8 mouse cellular contexts compared by ENCODE assay signal in genomic region chr11:97576136-97576906, GRCm38 (mm10). TPM values are rescaled to one million over a fixed set of nuclear protein-coding genes. Genes with fewer than 3 reads are reported as not detected.
DNase-seq lines count a peak whose midpoint lies in the region; ATAC-seq and TF ChIP-seq lines count a peak whose summit lies in the region.

Gene Srcin1 (minus strand): TSS chr11:97576186.

- H3K9me3 ChIP-seq in limb, embryonic 13.5 days = no peaks in the 10 kb centered on the region

- TF ChIP-seq POLR2A in heart, adult 2 months (IDR thresholded peaks at IDR 0.05; ENCODE audit: insufficient read depth, low read depth, low read length) = no peak
- TF ChIP-seq POLR2A in myocyte (IDR thresholded peaks at IDR 0.05; ENCODE audit: insufficient read length, low read depth) = no peak

- H3K27me3 ChIP-seq in heart, adult 2 months (ENCODE audit: control insufficient read depth, insufficient read depth, low read length) = peaks cover 11% of the 10 kb centered on the region
- H3K27me3 ChIP-seq in limb, embryonic 13.5 days = peaks cover 85% of the 10 kb centered on the region
- peaks cover 87% of the 10 kb centered on the region for H3K27me3 ChIP-seq in myocyte (ENCODE audit: control insufficient read depth, insufficient read depth, insufficient read length)

- ATAC-seq in limb, embryonic 13.5 days (ENCODE audit: low FRiP score, low read depth) = no peak
- no peak for ATAC-seq in activated CD4-positive, CD25-positive, alpha-beta regulatory T cell, adult 4 months

- H3K27ac ChIP-seq in heart, adult 2 months = no peak within 1 kb of the TSS
- H3K27ac ChIP-seq in limb, embryonic 13.5 days = no peak within 1 kb of the TSS

- H3ac ChIP-seq in myocyte (ENCODE audit: control insufficient read depth, insufficient read length) = peak within 1 kb of the TSS; percentile 10

- H3K4me2 ChIP-seq in limb, embryonic 13.5 days (replicated peaks) = peak within 1 kb of the TSS; percentile 97
- H3K4me2 ChIP-seq in myocyte (ENCODE audit: low read depth) = peak within 1 kb of the TSS; percentile 44

- H3K9ac ChIP-seq in heart, adult 2 months (ENCODE audit: low read depth, low read length) = peak within 1 kb of the TSS; percentile 52; the same call in 1 of the 2 replicates
- H3K9ac ChIP-seq in limb, embryonic 13.5 days = peak within 1 kb of the TSS; percentile 69

- H3K4me1 ChIP-seq in heart, adult 2 months (ENCODE audit: control insufficient read depth, insufficient read depth, low read length) = no peaks in the 10 kb centered on the region; the same call in 1 of the 2 replicates
- H3K4me1 ChIP-seq in limb, embryonic 13.5 days = peaks cover 53% of the 10 kb centered on the region

- H3K4me3 ChIP-seq in heart, adult 2 months = peak within 1 kb of the TSS; percentile 51
- H3K4me3 ChIP-seq in limb, embryonic 13.5 days = peak within 1 kb of the TSS; percentile 69
- no peak within 1 kb of the TSS for H3K4me3 ChIP-seq in myocyte

- TF ChIP-seq CTCF in heart, adult 2 months (IDR thresholded peaks at IDR 0.05) = no peak

- H3K36me3 ChIP-seq in heart, adult 2 months (ENCODE audit: control insufficient read depth, insufficient read depth, low read length) = no peaks in the 10 kb centered on the region
- H3K36me3 ChIP-seq in limb, embryonic 13.5 days = no peaks in the 10 kb centered on the region
- H3K36me3 ChIP-seq in myocyte (ENCODE audit: control insufficient read depth, insufficient read depth) = no peaks in the 10 kb centered on the region

- intact Hi-C loops in heart, postnatal 25 days (cut with DNase I) = loop anchor here (5.0 kb wide), 2 partner anchors 44 to 46 kb away; no protein-coding TSS in a partner anchor
- intact Hi-C loops in heart, adult 2 months (cut with DNase I) = loop anchor here (5.0 kb wide), 1 partner anchor 46 kb away; no protein-coding TSS in a partner anchor

- TF ChIP-seq EP300 in heart, adult 2 months (IDR thresholded peaks at IDR 0.05; ENCODE audit: insufficient read depth, low read depth, low read length) = no peak

- peak; percentile 89 for DNase-seq in heart, adult 11 months
- DNase-seq in heart, postnatal 25 days (ENCODE audit: low spot score) = no peak
- DNase-seq in cerebellum, postnatal 25 days = peak; percentile 77 to 87
- peak; percentile 54 to 58 for DNase-seq in heart, adult 2 months
- peak; percentile 94 to 97 for DNase-seq in kidney, adult 8-10 months

- H3K79me2 ChIP-seq in heart, adult 2 months (replicated peaks; ENCODE audit: control insufficient read depth, insufficient read depth, low read length) = no peaks in the 10 kb centered on the region
- H3K79me2 ChIP-seq in myocyte (ENCODE audit: control insufficient read depth, insufficient read depth) = no peaks in the 10 kb centered on the region

- 27% methylated on average over 9 of the region's 9 CpGs for WGBS in heart, adult 2 months
- WGBS in limb, embryonic 13.5 days = 24% methylated on average over 9 of the region's 9 CpGs

TF ChIP-seq in myocyte, 11 proteins besides CTCF, POLR2A, EP300 and RAD21:
- TF ChIP-seq SRF (IDR thresholded peaks at IDR 0.05; ENCODE audit: control insufficient read depth, insufficient read length, low read depth) = no peak
- TF ChIP-seq MAX (IDR thresholded peaks at IDR 0.05; ENCODE audit: low read depth) = no peak
- no peak for TF ChIP-seq USF1 (IDR thresholded peaks at IDR 0.05; ENCODE audit: low read depth)
- no peak for TF ChIP-seq MYOD1 (IDR thresholded peaks at IDR 0.05; ENCODE audit: control insufficient read depth in 1 of 3, insufficient read length in 2 of 3, low read depth in 2 of 3)
- TF ChIP-seq POLR2AphosphoS2 (IDR thresholded peaks at IDR 0.05; ENCODE audit: insufficient read length, low read depth) = no peak
- no peak for TF ChIP-seq REST (IDR thresholded peaks at IDR 0.05; ENCODE audit: insufficient read depth, insufficient read length)
- no peak for TF ChIP-seq E2F4 (IDR thresholded peaks at IDR 0.05; ENCODE audit: insufficient read depth)
TF ChIP-seq in myocyte: peak in this region for 0.

RNA-seq across cellular contexts. Expression of gene Srcin1, which starts in this region (rescaled TPM):
- total RNA-seq in heart, postnatal 25 days (2021) = under 1 TPM; 0.20 to 0.47 TPM
- total RNA-seq in heart, adult 2 months (2021) = under 1 TPM; 0.13 to 0.36 TPM
- 0.26 and 0.31 TPM in 2 replicates for polyA plus RNA-seq in heart, adult 2 months (2012; rRNA removed)
- 0.32 and 0.48 TPM in 2 replicates for polyA plus RNA-seq in limb, embryonic 13.5 days (2015; fragmentation: Nextera tagmentation; extraction: Ambion mirVana)
- polyA plus RNA-seq in myocyte (2012; fragmentation: generic; extraction: Trizol) = not detected
- not detected for polyA plus RNA-seq in activated CD4-positive, CD25-positive, alpha-beta regulatory T cell, adult 4 months (2017; shearing (Covaris generic))

Comparison
In these comparisons a context has a peak if more than half of its experiments do, and no peak if none do; other contexts are left out.
1. Peak in DNase-seq, H3K4me3 ChIP-seq and H3K9ac ChIP-seq in heart, adult 2 months; RNA of the gene not detected or under 1 TPM.